Mouse (Mus musculus) neural tube, embryonic 14.5 days (tissue): ENCODE measurements at regions not wholly inside any gene's neighbourhood (a gene's known extent, or its start where the extent isn't known, plus 50 kb on each side); places are given as distances from the start of the nearest gene placed in this dataset.

Source experiments
- ATAC-seq: fragments of 200-750 bp; cut with Nextera tagmentation; 2 replicates; pipeline ENCODE4 v1.8.0; 2017; ENCODE audit warnings: low read depth, mild to moderate bottlenecking, moderate TSS enrichment, moderate library complexity
- H3K27ac ChIP-seq: fragments of 300-500 bp; sonication (generic); 2 replicates; pipeline ENCODE4 v1.5.1; 2014; ENCODE audit warnings: low read depth, mild to moderate bottlenecking, control low read depth, low read length, moderate library complexity, mixed read lengths
- H3K27me3 ChIP-seq: fragments of 300-500 bp; sonication (generic); 2 replicates; pipeline ENCODE4 v1.6.1; 2014; ENCODE audit warnings: low read length; ENCODE audit not compliant: control insufficient read depth, insufficient read depth
- H3K36me3 ChIP-seq: fragments of 300-500 bp; sonication (generic); 2 replicates; pipeline ENCODE4 v1.6.1; 2014; ENCODE audit warnings: low read length, mixed read lengths; ENCODE audit not compliant: control insufficient read depth, insufficient read depth
- H3K4me1 ChIP-seq: fragments of 300-500 bp; sonication (generic); 2 replicates; pipeline ENCODE4 v1.6.1; 2014; ENCODE audit warnings: low read length; ENCODE audit not compliant: control insufficient read depth, insufficient read depth
- H3K4me2 ChIP-seq: fragments of 300-500 bp; sonication (generic); 2 replicates; pipeline ENCODE4 v1.6.1; 2014; ENCODE audit warnings: mild to moderate bottlenecking, low read depth, low read length, control low read depth
- H3K4me3 ChIP-seq: fragments of 300-500 bp; sonication (generic); 2 replicates; pipeline ENCODE4 v1.5.1; 2014; ENCODE audit warnings: low read depth, low read length, control low read depth, mixed read lengths
- H3K9ac ChIP-seq: fragments of 300-500 bp; sonication (generic); replicated peaks from 2 replicates; pipeline ENCODE4 v1.6.1; 2014; ENCODE audit warnings: low read depth, mild to moderate bottlenecking, control low read depth, low read length, mixed read lengths
- H3K9me3 ChIP-seq: fragments of 300-500 bp; sonication (generic); 2 replicates; pipeline ENCODE4 v1.6.1; 2016; ENCODE audit warnings: low read length; ENCODE audit not compliant: control insufficient read depth
- WGBS: fragments of 180-500 bp; shearing (Covaris S2); extraction: QIAGEN DNeasy Blood & Tissue Kit; methylation state at CpG from one replicate; pipeline ENCODE4 v1.1.7; 2014; 5-methylcytosine and 5-hydroxymethylcytosine counted together

GRCm38 (mm10) chr2:131436149-131436548 is 55.1 kb upstream of the Smox start:
- ATAC-seq, result no peak
- no peak overlapping the region for H3K4me2 ChIP-seq
- no peaks in the 10 kb centered on the region for H3K4me1 ChIP-seq
- no peaks in the 10 kb centered on the region for H3K9me3 ChIP-seq
- WGBS, result 84% methylated on average over 9 of the region's 9 CpGs
- no peak overlapping the region for H3K4me3 ChIP-seq
- H3K27ac ChIP-seq, result no peak overlapping the region
- no peaks in the 10 kb centered on the region for H3K36me3 ChIP-seq
- H3K9ac ChIP-seq, result no peak overlapping the region
- no peaks in the 10 kb centered on the region for H3K27me3 ChIP-seq

GRCm38 (mm10) chr2:131430474-131430873 is 60.8 kb upstream of the Smox start:
- Histone ChIP-seq H3K4me3 (no peak overlapping the region), H3K4me1 (no peaks in the 10 kb centered on the region), H3K27ac (no peak overlapping the region), H3K9ac (no peak overlapping the region), H3K36me3 (no peaks in the 10 kb centered on the region), H3K27me3 (no peaks in the 10 kb centered on the region), H3K4me2 (no peak overlapping the region), H3K9me3 (no peaks in the 10 kb centered on the region)
- 86% methylated on average over 4 of the region's 4 CpGs for WGBS
- no peak for ATAC-seq

GRCm38 (mm10) chr2:131428089-131428488 is 63.2 kb upstream of the Smox start:
- H3K36me3 ChIP-seq, result no peaks in the 10 kb centered on the region
- no peak overlapping the region for H3K4me3 ChIP-seq
- no peaks in the 10 kb centered on the region for H3K9me3 ChIP-seq
- no peaks in the 10 kb centered on the region for H3K27me3 ChIP-seq
- no peak overlapping the region for H3K27ac ChIP-seq
- no peak overlapping the region for H3K9ac ChIP-seq
- ATAC-seq, result no peak
- 76% methylated on average over 4 of the region's 4 CpGs for WGBS
- H3K4me1 ChIP-seq, result no peaks in the 10 kb centered on the region
- H3K4me2 ChIP-seq, result no peak overlapping the region

- H3K4me3 ChIP-seq, result no peak overlapping the region
- H3K4me1 ChIP-seq, result no peaks in the 10 kb centered on the region
- no peaks in the 10 kb centered on the region for H3K27me3 ChIP-seq
- H3K9me3 ChIP-seq, result no peaks in the 10 kb centered on the region
- H3K4me2 ChIP-seq, result no peak overlapping the region
- no peak overlapping the region for H3K27ac ChIP-seq
- no peak for ATAC-seq
- no peaks in the 10 kb centered on the region for H3K36me3 ChIP-seq
- H3K9ac ChIP-seq, result no peak overlapping the region
Measured at GRCm38 (mm10) chr2:131426941-131427340, 64.4 kb upstream of the Smox start.

- Histone ChIP-seq H3K27ac (no peak overlapping the region), H3K4me1 (no peaks in the 10 kb centered on the region), H3K4me3 (no peak overlapping the region), H3K4me2 (no peak overlapping the region), H3K9me3 (no peaks in the 10 kb centered on the region), H3K36me3 (no peaks in the 10 kb centered on the region), H3K9ac (no peak overlapping the region), H3K27me3 (no peaks in the 10 kb centered on the region)
- no peak for ATAC-seq
- 65% methylated on average over 11 of the region's 11 CpGs for WGBS
Measured at GRCm38 (mm10) chr2:131423616-131424320, 67.5 kb upstream of the Smox start.

- no peaks in the 10 kb centered on the region for H3K36me3 ChIP-seq
- peak overlapping the region; percentile 48; the same call in 1 of the 2 replicates for H3K9ac ChIP-seq
- under 1% methylated on average over 13 of the region's 13 CpGs for WGBS
- peak overlapping the region; percentile 44 for H3K4me3 ChIP-seq
- ATAC-seq, result peak; percentile 92
- no peaks in the 10 kb centered on the region for H3K27me3 ChIP-seq
- H3K4me1 ChIP-seq, result no peaks in the 10 kb centered on the region
- no peaks in the 10 kb centered on the region for H3K9me3 ChIP-seq
- H3K27ac ChIP-seq, result no peak overlapping the region
- H3K4me2 ChIP-seq, result peak overlapping the region; percentile 72
Measured at GRCm38 (mm10) chr2:131422907-131423445, 68.3 kb upstream of the Smox start.

GRCm38 (mm10) chr2:131418130-131418529 is 65.4 kb upstream of the Rnf24 start:
- Histone ChIP-seq H3K27me3 (no peaks in the 10 kb centered on the region), H3K9me3 (no peaks in the 10 kb centered on the region), H3K9ac (no peak overlapping the region), H3K27ac (no peak overlapping the region), H3K36me3 (no peaks in the 10 kb centered on the region), H3K4me3 (no peak overlapping the region), H3K4me1 (no peaks in the 10 kb centered on the region), H3K4me2 (no peak overlapping the region)
- no peak for ATAC-seq
- WGBS, result 83% methylated on average over 7 of the region's 7 CpGs

- WGBS, result 91% methylated on average over 2 of the region's 2 CpGs
- Histone ChIP-seq H3K4me1 (no peaks in the 10 kb centered on the region), H3K9ac (no peak overlapping the region), H3K27ac (no peak overlapping the region), H3K27me3 (no peaks in the 10 kb centered on the region), H3K4me3 (no peak overlapping the region), H3K4me2 (no peak overlapping the region), H3K36me3 (no peaks in the 10 kb centered on the region), H3K9me3 (no peaks in the 10 kb centered on the region)
- no peak for ATAC-seq
Measured at GRCm38 (mm10) chr2:131417472-131417871, 64.8 kb upstream of the Rnf24 start.

- no peak overlapping the region for H3K4me2 ChIP-seq
- no peak overlapping the region for H3K4me3 ChIP-seq
- no peaks in the 10 kb centered on the region for H3K4me1 ChIP-seq
- 43% methylated on average over 6 of the region's 6 CpGs for WGBS
- no peaks in the 10 kb centered on the region for H3K36me3 ChIP-seq
- no peaks in the 10 kb centered on the region for H3K27me3 ChIP-seq
- ATAC-seq, result no peak
- no peak overlapping the region for H3K27ac ChIP-seq
- H3K9ac ChIP-seq, result no peak overlapping the region
- H3K9me3 ChIP-seq, result no peaks in the 10 kb centered on the region
Measured at GRCm38 (mm10) chr2:131416482-131416881, 63.8 kb upstream of the Rnf24 start.
